Mouse (Mus musculus) G1E (cell line): Measurements from ENCODE around the gene Camta1. TPM values are rescaled to one million over a fixed set of nuclear protein-coding genes. Genes with fewer than 3 reads are reported as not detected.

ENCODE experiments used
- ATAC-seq: 2 replicates; pipeline ENCODE4 v1.8.0; 2016; ENCODE audit warnings: mild to moderate bottlenecking; ENCODE audit not compliant: insufficient number of reproducible peaks, poor library complexity, low FRiP score, severe bottlenecking; ENCODE audit errors: extremely low read depth
- DNase-seq: peaks from one replicate; pipeline ENCODE4 v3.0.0; 2012; ENCODE audit warnings: low spot score
- H3K27me3 ChIP-seq: 2 replicates; pipeline ENCODE4 v1.6.1; 2012; ENCODE audit warnings: mild to moderate bottlenecking, low read length, inconsistent platforms; ENCODE audit not compliant: insufficient read depth
- H3K36me3 ChIP-seq: replicated peaks from 2 replicates; pipeline ENCODE3; 2012; ENCODE audit warnings: mild to moderate bottlenecking, inconsistent platforms
- H3K4me1 ChIP-seq: 2 replicates; pipeline ENCODE4 v1.6.1; 2012; ENCODE audit warnings: low read depth, low read length, inconsistent platforms, mixed read lengths; ENCODE audit not compliant: insufficient read depth
- H3K4me3 ChIP-seq: 2 replicates; pipeline ENCODE4 v1.5.1; 2012; ENCODE audit warnings: low read depth, mild to moderate bottlenecking, inconsistent platforms, low read length, moderate library complexity, mixed read lengths
- H3K9me3 ChIP-seq: replicated peaks from 2 replicates; pipeline ENCODE4 v1.6.1; 2012; ENCODE audit warnings: inconsistent platforms
- CTCF ChIP-seq: IDR thresholded peaks from 2 replicates; pipeline ENCODE4 v1.5.1; 2012; ENCODE audit warnings: low read depth, low read length, inconsistent platforms, mixed read lengths
- GATA1 ChIP-seq: IDR thresholded peaks from 2 replicates; pipeline ENCODE4 v1.6.1; 2012; ENCODE audit warnings: borderline replicate concordance, low read length, inconsistent platforms, mixed read lengths
- GATA2 ChIP-seq: IDR thresholded peaks from 2 replicates; pipeline ENCODE4 v1.6.1; 2012; ENCODE audit warnings: low read depth, low read length, inconsistent platforms, borderline replicate concordance
- POLR2AphosphoS5 ChIP-seq: IDR thresholded peaks from 2 replicates; pipeline ENCODE4 v1.6.1; 2012; ENCODE audit warnings: low read depth, low read length, inconsistent platforms; ENCODE audit not compliant: insufficient replicate concordance
- TAL1 ChIP-seq: conservative IDR thresholded peaks from 2 replicates; pipeline ENCODE4 v1.6.1; 2012; ENCODE audit warnings: low read depth, low read length, inconsistent platforms, mixed read lengths
- polyA plus RNA-seq: library from polyadenylated mRNA; stranded (reverse); fragments of >175 nt; gene quantifications from 2 replicates; pipeline ENCODE4 v1.2.3, GENCODE M21; 2012
- total RNA-seq, 2 experiments: library from RNA; stranded (forward) in 1 of 2; stranded (reverse) in 1 of 2; fragments of 200-1000 nt in 1 of 2; fragments of >200 nt in 1 of 2; fragmentation: Nextera tagmentation in 1 of 2; gene quantifications; 2 replicates each; pipeline ENCODE4 v1.2.3; 2014 to 2017

Gene Camta1
- total and polyA plus RNA-seq, 3 experiments: 10.8 to 113 (median 25.7) TPM

DNA sequence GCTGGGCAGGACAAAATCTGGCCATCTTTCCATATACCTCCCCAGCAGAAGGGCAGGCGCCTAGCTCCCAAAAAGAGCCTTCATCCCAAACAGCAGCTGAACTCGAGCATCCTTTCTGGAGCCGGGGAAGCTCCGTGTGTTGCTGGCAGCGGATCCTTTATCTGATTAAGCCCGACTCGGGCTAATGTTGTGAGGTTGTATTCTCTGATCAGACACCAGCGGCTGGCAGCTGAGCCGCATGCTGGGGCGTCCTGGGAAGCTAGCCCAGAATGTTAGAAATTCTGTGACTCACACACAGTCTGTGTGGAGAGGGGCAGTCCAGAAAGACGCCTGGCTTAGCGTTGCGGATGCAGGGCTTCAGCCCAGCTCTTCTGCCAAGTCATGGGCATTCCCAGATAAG is 586.4 kb downstream of the Camta1 start:
- TF ChIP-seq GATA2: no peak
- no peak for TF ChIP-seq TAL1
- TF ChIP-seq POLR2AphosphoS5: no peak
- no peak for TF ChIP-seq CTCF
- no peak for DNase-seq
- Histone ChIP-seq H3K27me3 (no peaks in the 10 kb centered on the region), H3K36me3 (no peaks in the 10 kb centered on the region), H3K9me3 (peaks cover 94% of the 10 kb centered on the region), H3K4me1 (no peaks in the 10 kb centered on the region), H3K4me3 (no peak overlapping the region)
- no peak for ATAC-seq

DNA sequence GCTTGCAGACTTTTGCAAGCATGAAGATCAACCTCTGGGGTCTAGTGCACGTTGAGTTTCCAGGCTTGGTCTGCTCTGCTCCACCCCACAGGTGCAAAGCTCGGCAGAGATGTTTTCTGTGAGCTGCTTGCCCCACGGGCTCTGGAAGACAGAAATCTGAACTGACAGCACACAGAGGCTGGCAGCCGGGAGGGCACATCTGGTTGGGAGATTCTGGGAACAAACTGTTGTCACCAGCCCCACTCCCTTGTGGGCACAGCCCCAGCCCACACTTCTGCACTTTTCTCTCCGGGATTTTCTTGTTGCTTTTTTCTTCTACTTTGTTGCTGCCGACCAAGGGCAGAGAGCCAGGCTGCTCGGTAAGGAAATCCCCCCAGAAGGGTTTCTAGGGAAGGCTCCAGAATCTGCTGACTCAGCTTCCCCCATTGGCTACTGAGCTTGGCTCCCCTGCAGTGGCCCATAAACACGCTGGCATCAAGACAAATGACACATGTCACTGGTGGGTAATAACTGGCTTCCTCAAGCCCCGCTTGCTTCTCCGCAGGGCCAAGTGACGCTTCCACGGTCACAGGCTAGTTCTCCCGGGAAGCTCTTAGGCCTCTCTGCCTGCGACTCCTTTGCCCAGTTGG is 597.8 kb downstream of the Camta1 start:
- TF ChIP-seq GATA2: no peak
- Histone ChIP-seq H3K36me3 (no peaks in the 10 kb centered on the region), H3K27me3 (no peaks in the 10 kb centered on the region), H3K4me3 (no peak overlapping the region), H3K4me1 (no peaks in the 10 kb centered on the region), H3K9me3 (peaks cover 95% of the 10 kb centered on the region)
- no peak for DNase-seq
- no peak for ATAC-seq

- no peak for TF ChIP-seq TAL1
- TF ChIP-seq CTCF: no peak
- TF ChIP-seq GATA2: no peak
- no peak for TF ChIP-seq GATA1
- TF ChIP-seq POLR2AphosphoS5: no peak
- Histone ChIP-seq H3K4me3 (no peak overlapping the region; the same call in 1 of the 2 replicates), H3K9me3 (peaks cover 96% of the 10 kb centered on the region), H3K4me1 (no peaks in the 10 kb centered on the region), H3K36me3 (no peaks in the 10 kb centered on the region), H3K27me3 (no peaks in the 10 kb centered on the region)
- DNase-seq: no peak
- ATAC-seq: no peak
These were observed 598.6 kb downstream of the Camta1 start for GRCm38 (mm10) chr4:151263052-151263451.

DNA sequence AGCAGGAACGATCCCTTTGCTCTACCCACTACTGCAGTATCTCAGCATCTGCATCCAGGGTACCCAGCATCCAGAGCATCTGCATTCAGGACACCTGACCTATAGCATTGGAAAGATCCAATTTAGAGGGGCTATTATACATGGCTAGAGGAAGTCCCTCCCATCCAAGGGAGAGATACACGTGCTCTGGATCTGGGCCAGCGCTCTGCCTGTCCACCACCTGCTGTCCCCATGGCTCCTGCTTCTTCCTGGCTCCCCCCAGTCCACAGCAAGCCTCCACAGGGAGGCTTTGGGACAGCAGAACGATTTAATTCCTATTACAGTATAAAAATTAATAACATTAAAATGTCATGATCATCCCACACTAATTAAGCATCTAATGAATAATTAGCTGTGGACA is 605.1 kb downstream of the Camta1 start:
- no peak for TF ChIP-seq TAL1
- no peak for TF ChIP-seq POLR2AphosphoS5
- no peak for TF ChIP-seq GATA1
- no peak for TF ChIP-seq GATA2
- no peak for TF ChIP-seq CTCF
- DNase-seq (no peak), ATAC-seq (no peak)
- no peaks in the 10 kb centered on the region for H3K4me1 ChIP-seq
- H3K27me3 ChIP-seq: no peaks in the 10 kb centered on the region
- no peaks in the 10 kb centered on the region for H3K36me3 ChIP-seq
- peaks cover 93% of the 10 kb centered on the region for H3K9me3 ChIP-seq
- H3K4me3 ChIP-seq: no peak overlapping the region

DNA sequence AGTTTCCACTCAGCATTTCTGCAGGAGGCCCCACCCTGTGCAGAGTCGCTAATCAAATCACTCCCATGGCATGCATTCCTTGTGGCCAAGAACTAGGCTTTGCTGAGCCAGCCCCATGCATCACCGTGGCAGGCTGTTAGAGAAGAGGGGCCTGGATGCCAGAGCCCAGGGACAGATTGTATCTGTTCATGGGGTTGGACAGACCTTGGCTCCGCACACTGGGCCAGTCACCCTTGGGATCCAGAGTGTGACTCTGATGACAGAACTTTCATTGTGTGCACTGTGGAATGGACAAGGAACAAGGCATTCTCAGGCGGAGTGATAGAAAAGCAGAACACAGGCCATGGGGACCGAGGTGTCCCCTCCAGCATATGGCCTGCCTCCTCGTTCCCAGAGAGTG is 610.9 kb downstream of the Camta1 start:
- ATAC-seq (no peak), DNase-seq (no peak)
- H3K9me3 ChIP-seq: peaks cover 94% of the 10 kb centered on the region
- no peaks in the 10 kb centered on the region for H3K4me1 ChIP-seq
- H3K4me3 ChIP-seq: no peak overlapping the region
- H3K27me3 ChIP-seq: no peaks in the 10 kb centered on the region
- no peaks in the 10 kb centered on the region for H3K36me3 ChIP-seq
- TF ChIP-seq CTCF: no peak
- no peak for TF ChIP-seq POLR2AphosphoS5
- TF ChIP-seq GATA1: no peak
- no peak for TF ChIP-seq TAL1
- TF ChIP-seq GATA2: no peak

- H3K27me3 ChIP-seq: no peaks in the 10 kb centered on the region
- no peaks in the 10 kb centered on the region for H3K4me1 ChIP-seq
- H3K4me3 ChIP-seq: no peak overlapping the region
- TF ChIP-seq POLR2AphosphoS5 (no peak), GATA1 (no peak), TAL1 (no peak), GATA2 (no peak), CTCF (no peak)
- ATAC-seq: no peak
- peaks cover 96% of the 10 kb centered on the region for H3K9me3 ChIP-seq
- DNase-seq: no peak
- H3K36me3 ChIP-seq: no peaks in the 10 kb centered on the region
These were observed 616.4 kb downstream of the Camta1 start for GRCm38 (mm10) chr4:151245068-151245797.
